Mouse (Mus musculus): Measurements from ENCODE around the gene Mamdc4. TPM values are rescaled to one million over a fixed set of nuclear protein-coding genes. Genes with fewer than 3 reads are reported as not detected.
"Not testable (repeated sequence)": the region's sequence is repeated elsewhere in the genome, so short reads cannot be mapped to it uniquely, and the experiment has no call there.

Mamdc4 gene
- total RNA-seq, 4 experiments from 2014 or later = 1.4 to 11.0 (median 4.0) TPM

DNA sequence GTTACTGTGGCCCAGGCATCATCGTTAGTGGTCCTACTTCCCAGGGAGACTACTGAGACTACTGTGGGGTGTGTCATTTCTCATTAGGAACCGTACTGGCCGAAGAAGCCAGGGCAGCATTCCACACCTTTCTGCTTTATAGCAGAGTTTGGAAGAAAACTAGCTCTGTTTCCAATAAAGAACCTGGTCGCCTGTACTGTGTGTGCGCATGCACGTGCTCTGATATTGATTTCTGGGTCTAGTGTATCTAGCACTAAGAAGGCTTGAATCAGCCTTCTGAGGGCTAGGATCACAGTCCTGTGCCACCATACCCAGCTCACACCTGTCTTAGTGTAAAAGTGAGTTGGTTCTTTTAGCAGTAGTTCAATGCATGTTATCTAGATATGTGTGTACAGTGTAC is 15.9 kb downstream of the Mamdc4 start:
- no peak for DNase-seq

GRCm38 (mm10) chr2:25557964-25558360 is 16.7 kb downstream of the Mamdc4 start:
- DNase-seq = no peak

DNA sequence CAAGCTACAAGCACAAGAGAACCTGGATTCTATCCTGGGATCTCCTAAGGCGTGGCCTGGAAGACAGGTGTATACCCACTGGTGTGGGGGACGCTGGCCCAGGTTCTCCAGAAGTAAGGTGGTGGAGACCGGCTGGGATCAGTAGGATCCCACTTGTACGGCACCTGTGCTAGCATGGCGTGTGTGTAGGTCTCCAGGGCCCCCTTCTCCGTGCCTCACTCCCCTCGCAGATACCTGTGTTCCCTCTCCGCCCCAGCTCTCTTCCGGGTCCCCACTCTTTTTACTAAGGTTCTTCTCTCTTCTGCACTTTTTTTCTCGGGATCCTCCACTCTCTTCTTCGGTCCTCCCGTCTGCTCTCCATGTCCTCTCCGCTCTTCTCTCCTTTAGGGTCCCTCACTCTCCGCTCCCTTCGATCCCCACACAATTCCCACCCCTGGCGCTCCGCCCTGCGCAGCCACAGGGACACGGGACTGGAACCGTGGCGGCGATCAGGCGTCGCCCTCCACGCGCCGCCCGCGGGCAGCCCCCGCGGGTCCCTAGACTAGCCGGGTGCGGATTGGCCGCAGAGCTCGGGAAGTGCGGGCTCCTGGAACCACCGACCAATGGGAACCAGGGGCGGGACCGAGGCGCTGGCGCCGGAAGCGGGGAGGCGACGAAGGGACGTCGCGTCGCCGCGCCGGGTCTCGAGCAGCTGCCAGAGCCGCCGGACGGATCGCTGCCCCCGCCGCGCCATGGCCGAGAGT is 17.3 kb downstream of the Mamdc4 start, which contains the start of gene Edf1:
Gene Edf1, plus strand, starts transcription at position 627 of the 743 bp plus-strand sequence.
- peak; percentile 94 for DNase-seq

- DNase-seq = no peak
Measured at GRCm38 (mm10) chr2:25556296-25556695, 18.3 kb downstream of the Mamdc4 start.

GRCm38 (mm10) chr2:25555479-25555878 is 19.2 kb downstream of the Mamdc4 start:
- DNase-seq = not testable (repeated sequence)

DNA sequence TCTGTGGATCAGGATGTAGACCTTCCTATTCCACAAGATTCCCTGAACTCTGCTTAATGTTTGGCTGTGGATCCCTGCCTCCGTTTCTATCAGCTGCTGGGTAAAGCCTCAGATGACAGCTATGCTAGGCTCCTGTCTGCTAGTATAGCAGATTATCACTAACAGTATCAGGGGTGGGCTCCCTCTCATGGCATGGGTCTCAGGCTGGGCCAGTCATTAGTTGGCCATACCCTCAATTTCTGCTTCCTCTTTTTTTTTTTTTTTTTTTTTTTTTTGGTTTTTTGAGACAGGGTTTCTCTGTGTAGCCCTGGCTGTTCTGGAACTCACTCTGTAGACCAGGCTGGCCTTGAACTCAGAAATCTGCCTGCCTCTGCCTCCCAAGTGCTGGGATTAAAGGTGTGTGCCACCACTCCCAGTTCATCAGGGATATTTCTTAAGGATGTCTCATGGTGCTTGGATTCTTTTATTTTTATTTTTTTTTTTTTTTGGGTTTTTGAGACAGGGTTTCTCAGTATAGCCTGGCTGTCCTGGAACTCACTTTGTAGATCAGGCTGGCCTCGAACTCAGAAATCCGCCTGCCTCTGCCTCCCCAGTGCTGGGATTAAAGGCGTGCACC is 21.4 kb downstream of the Mamdc4 start:
- DNase-seq = not testable (repeated sequence)

- no peak for DNase-seq
Measured at GRCm38 (mm10) chr2:25551186-25551585, 23.5 kb downstream of the Mamdc4 start.

DNA sequence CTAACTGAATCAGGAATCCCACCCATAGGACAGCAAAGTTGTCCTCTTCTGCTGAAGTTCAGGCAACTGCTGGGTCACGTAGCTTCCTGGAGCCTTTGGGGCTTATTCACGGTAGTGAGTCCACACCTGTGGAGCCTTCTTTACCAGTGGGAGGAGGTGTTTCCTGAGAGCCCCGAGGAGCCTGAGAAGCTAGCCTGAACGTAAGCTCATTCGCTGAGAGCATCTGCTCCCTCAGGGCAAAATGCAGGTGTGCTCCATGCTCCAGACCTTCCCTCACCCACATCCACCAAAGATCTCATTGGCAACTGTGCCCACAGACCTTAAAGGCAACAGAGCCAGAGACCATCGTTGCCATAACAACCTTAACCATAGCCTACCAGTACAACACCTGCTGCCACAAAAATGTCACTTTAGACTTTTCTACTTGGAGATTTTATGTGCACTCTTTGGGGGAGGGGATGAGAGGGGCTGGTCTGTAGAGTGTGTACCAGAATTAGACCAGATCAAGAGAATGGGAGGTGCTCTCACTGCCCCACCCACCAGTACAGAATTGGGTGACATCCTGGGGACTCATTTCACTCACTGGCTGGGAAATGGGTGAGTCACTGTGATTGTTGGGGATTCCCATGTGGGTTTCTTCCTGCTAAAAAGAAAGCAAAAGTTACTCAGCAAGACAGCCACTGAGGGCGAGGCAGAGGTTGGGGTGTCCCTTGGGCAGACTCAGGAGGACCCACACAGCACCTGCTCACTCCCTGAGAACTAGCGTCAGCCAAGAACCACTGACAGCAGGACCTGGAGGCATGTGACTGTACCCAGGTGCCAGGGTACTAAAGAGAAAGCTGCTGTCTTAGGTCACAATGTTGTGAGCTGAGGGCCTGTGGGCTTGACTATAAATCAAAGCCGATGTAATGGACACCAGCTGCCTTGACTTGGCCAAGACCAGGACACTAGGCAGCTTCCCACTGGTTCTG is 25.3 kb downstream of the Mamdc4 start:
- no peak for DNase-seq

- DNase-seq = peak; percentile 99
Measured at GRCm38 (mm10) chr2:25546811-25547491, 27.7 kb downstream of the Mamdc4 start, which contains the start of gene Traf2. Gene Traf2 (minus strand): TSS chr2:25546940.

DNA sequence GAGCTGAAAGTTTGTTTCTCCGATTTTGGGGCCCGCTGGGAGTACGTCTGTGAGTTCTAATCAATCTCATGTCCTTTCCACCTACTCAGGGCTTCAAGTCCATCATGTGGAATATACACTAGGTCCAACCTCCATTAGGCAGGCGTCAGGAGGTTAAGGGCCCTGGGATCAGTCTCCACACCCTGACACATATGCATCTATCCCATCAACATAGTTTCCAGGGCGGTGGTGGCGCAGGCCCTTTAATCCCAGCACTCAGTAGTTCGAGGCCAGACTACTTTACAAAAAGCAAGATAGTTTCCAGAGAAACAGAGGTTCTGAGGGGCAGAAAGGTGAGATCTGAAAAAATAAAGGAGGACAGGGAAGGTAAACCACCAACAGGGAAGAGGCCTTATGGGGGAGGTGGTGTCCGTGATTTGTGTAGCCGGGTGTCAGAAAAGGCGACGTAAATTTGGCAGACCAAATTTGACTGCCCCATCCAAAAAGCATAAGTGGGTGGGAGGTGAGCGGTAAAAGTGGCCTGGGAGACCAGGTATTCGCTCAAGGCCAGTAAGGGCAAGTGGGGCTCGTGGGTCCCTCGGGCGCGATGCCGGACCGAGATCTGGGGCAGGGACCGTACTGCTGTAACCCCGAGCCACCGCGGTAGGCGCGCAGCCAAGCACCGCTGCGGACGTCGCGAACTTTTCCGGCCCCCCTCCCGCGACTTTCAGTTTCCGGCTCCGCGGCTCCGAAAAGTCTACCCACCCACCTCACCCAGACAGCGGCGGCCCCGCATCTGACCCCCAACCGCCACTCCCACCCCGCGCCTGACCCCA is 28.4 kb downstream of the Mamdc4 start:
- no peak for DNase-seq

GRCm38 (mm10) chr2:25541644-25542367 is 32.8 kb downstream of the Mamdc4 start:
- DNase-seq = no peak

DNA sequence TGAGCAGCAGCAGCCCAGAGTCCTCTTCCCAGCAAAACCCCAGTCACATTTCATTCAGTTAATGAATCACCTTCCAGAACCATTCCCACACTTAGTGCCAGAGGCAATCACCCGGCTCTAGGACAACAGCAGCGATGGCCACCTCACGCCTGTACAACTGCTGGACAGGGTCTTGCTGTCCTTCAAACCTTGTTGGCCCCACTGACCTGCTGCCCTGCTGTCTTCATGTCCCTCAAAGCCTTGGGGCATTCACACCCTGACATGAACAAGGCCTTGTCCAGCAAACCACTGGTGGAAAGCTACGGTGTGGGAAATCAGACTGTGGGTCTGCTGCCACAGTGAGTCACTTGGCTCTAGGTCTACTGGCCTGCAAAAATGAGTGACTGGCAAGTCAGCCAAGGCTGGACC is 34.1 kb downstream of the Mamdc4 start:
- peak; percentile 64 for DNase-seq

GRCm38 (mm10) chr2:25536531-25536930 is 38.1 kb downstream of the Mamdc4 start:
- peak; percentile 82 for DNase-seq

DNA sequence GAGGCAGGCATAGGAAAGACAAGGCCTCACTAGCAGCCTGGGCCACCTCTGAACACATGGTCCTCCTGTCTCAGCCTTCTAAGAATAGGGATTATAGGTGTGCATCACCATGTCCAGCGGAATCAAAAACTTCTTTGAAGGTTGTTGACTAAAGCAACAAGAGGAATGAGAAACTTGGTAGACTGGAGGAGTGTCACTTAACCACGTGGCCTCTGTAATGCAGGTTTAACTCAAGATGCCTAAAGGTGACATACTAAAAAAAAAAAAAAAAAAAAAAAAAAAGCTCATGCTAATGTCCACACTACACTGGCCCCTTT is 39.8 kb downstream of the Mamdc4 start:
- DNase-seq = no peak

DNA sequence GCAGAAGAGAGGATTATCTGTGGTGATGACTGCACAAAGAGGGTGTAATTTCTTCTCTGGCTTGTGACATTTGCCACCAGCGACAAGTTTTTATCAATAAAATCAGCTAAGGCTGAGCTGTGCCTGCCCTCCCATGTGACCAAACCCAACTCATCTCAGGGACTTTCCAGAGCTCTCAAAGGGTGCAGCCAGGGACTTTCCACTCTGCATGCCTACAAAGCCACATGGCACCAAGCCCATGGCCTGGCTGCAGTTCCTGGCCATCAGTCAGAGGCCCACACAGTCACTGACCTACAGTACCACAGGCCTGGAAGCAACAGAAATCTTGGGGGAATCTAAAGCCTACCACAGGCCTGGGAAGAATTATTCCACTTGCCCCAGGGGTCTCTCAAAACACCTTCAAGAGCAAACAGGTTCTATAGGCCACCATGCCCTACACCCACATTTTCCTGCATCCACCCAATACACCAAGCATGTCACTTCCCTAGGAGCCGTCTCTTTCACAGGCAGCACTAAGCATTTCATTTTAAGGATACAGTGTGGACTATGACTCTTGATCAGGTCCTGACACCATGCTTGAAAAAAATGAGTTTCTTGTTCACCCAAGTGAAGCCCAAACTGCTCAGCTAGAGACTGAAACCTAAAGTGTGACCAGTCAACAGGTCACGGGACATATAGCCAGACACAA is 40.3 kb downstream of the Mamdc4 start:
- peak; percentile 93 for DNase-seq

- no peak for DNase-seq
Measured at GRCm38 (mm10) chr2:25533707-25534106, 40.9 kb downstream of the Mamdc4 start.

DNA sequence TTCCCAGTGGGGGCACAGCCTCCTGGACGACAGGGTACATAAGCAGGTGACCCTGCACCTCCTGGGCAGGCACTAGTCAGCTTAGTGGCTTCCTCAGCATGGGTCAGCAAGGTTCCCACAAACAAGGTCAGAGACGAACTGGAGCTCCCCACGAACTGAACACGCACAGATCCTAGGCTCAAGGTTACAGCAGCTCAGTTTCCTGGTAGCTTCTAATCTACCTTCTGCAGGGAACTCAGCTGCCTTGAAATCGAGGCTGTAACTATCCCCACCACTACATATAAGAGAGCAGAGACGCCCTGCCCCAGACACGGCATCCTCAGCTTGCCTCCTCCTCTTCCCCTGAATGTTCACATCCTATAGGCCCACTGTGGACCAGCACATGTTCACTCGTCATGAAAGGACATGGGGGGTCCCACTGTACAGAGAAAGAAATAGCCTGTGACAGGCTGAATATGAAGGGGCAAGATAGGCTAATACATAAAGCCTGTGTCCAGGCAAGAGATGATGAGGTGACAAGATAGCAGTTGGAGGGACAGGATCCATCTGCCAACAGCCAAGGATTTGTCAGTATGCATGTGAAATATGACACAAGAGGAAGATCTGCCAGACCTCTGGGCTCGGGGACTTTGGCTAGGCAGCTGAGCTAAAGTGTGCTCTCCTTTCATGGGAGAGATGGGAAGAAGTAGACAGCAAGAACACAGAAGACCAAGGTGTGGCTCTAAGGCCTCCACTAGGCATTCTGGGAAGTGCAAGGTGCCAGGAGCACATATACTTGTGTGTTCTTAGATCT is 47.9 kb downstream of the Mamdc4 start:
- DNase-seq = no peak

All from adrenal gland, adult 8-10 months (tissue).